In genomic region chr7:92213751-92214150, GRCm38 (mm10) we compare ENCODE assay signal across 21 mouse cellular contexts.
DNase-seq lines count a peak whose midpoint lies in the region; TF ChIP-seq lines count a peak whose summit lies in the region.
"Had no signal": no experiment of that assay in that cellular context is flagged by ENCODE, and none has a peak within 500 bp of the region (broad histone marks: within the 10 kb centered on the region; RNA-seq: fewer than 3 reads in every experiment).

No protein-coding gene starts in this region.

- intact Hi-C loops in gastrocnemius, adult 2 months (cut with DNase I): no loop called here
- intact Hi-C loops in heart, postnatal 36 days (cut with DNase I): no loop called here

- DNase-seq in gastrocnemius, adult 18-20 months (ENCODE audit: low spot score): peak; percentile 29
- no peak for DNase-seq in gastrocnemius, adult 2 months
- DNase-seq in kidney, postnatal 14 days: peak; percentile 11
- DNase-seq in kidney, adult 8-10 months: no peak
- peak; percentile 17 for DNase-seq in brain, adult 2 months (ENCODE audit: low read depth, low spot score)
- peak; percentile 13 to 18 for DNase-seq in heart, postnatal 36 days
- DNase-seq in right cerebral cortex, postnatal 25 days: no peak
- DNase-seq in thymus, postnatal 36 days: no peak
- DNase-seq: adrenal gland, postnatal 14 days; cerebellum, adult 8-10 months; forebrain, postnatal 0 days; gastrocnemius, postnatal 36 days; left cerebral cortex, postnatal 4 days; lung, postnatal 4 days; spleen, adult 18-20 months had no signal

- no peak overlapping the region for H3K4me3 ChIP-seq in gastrocnemius, adult 2 months
- H3K4me3 ChIP-seq: heart, embryonic 15.5 days; limb, embryonic 15.5 days; lung, embryonic 15.5 days; neural tube, embryonic 15.5 days had no signal

- H3K27ac ChIP-seq in gastrocnemius, adult 2 months: no peak overlapping the region
- H3K27ac ChIP-seq: hindbrain, postnatal 0 days; limb, embryonic 15.5 days; liver, embryonic 14.5 days; lung, embryonic 15.5 days; neural tube, embryonic 15.5 days had no signal

- no peak for TF ChIP-seq CTCF in gastrocnemius, adult 2 months (IDR thresholded peaks at IDR 0.05)

Comparison
In these comparisons a context has a peak if more than half of its experiments do, and no peak if none do; other contexts are left out.
1. DNase-seq: peak in gastrocnemius, adult 18-20 months (single experiment), kidney, postnatal 14 days (single experiment), brain, adult 2 months (single experiment) and heart, postnatal 36 days (2 of 2); none in gastrocnemius, adult 2 months (single experiment), kidney, adult 8-10 months (0 of 2), right cerebral cortex, postnatal 25 days (single experiment) and thymus, postnatal 36 days (0 of 2).